Mouse (Mus musculus) spleen, embryonic (tissue): ENCODE data around the gene March8.

Experiments
- CTCF ChIA-PET: fragments of 350-600 bp; sonication (Branson Sonifier 250); formaldehyde crosslinking; loops from one replicate; lab custom pipeline; 2022; lab: Charles Lee

Gene March8

DNA sequence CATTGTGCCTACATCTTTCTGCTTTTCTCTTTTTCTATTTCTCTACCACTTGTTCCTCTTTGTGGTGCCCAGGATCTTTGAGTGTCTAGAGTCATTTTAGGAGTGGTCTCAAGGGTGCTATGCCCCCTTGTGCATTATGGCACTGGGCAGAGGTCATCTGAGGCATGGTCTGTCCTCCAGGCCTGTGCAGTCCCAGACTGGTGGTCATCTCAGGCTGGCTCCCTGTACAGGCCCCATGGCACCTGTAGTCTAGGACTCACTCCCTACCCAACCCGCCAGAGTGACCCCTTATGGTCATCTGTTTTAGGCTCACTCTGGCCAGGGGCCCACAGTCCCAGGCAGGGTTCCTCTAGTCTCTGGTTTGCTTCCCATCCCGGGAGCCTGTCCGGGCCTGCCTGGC lies 33.7 kb downstream of the March8 start:
- CTCF ChIA-PET = no interaction called here

DNA sequence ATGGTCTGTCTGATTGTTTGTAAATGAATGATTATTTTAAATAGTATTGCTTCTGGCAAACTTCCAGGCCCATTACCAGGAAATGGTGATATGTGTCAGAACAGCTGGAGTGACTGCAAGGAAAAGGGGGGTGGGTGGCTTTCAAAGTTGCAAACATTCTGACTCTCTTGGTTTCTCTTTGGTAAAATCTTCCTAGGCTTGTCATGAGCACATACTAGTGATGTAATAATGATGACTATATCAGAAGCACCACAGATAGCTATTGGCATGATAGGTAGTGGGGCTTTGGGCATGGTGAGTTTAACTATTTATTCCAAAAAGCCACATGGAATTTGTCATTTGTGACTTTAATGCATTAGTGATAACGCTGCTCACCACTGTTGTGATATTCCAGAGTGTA lies 36.3 kb downstream of the March8 start:
- CTCF ChIA-PET = no interaction called here

DNA sequence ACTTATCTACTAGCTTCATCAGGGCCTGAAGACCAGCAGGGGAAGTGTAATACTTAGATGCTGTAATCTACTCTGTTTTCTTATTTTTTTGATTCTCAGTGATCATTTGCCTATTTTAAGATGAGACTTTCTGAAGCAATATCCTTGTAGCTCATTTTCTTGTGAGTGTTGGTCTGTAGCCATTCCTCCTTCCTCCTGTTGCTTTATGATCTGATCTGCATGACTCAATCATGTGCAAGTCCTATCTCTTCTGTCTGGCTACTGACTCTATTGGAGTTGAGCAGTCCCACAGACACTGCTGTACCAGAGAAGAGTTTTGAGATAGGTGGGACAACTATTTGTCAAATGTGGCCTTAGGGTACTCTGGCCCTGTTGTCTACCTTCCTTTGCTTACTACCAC lies 36.8 kb downstream of the March8 start:
- CTCF ChIA-PET = no interaction called here

DNA sequence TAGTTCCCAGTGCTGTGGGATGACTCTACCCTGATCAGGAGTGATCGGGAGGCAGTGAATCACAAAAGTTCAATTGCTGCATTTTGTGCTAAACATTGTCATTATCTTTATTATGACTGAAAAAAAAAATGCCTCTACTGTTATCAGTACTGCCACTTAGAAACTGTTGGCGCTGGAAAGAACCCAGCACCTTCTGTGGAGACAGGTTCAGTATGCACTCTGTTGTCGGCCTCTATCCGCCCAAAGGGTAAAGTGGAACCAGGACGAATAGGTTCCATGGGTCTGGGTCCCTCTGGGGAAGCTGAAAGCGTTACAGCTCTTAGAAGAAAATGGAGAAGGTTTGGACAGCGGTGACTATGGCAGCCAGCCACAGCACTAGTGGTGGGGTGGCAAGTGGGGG lies 41.1 kb downstream of the March8 start:
- CTCF ChIA-PET = no interaction called here

DNA sequence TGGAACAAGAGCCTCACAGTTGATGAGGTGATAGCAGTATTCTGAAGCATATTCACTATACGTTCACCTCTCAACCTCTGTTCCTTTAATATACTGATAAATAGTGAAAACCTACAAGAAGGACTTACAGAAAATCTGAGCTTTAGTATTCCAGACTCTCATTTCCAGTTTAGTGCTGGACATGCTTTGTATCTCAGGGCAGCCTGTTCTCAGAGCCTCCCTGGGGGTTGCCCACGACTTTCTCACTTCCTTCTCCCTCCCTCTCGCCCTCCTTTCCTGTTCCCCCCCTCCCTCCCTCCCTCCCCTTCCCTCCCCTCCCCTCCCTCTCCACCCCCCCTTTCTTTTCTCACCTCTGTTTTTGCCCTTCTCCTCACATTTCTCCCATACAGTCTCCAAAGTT lies 42.3 kb downstream of the March8 start:
- CTCF ChIA-PET = no interaction called here

DNA sequence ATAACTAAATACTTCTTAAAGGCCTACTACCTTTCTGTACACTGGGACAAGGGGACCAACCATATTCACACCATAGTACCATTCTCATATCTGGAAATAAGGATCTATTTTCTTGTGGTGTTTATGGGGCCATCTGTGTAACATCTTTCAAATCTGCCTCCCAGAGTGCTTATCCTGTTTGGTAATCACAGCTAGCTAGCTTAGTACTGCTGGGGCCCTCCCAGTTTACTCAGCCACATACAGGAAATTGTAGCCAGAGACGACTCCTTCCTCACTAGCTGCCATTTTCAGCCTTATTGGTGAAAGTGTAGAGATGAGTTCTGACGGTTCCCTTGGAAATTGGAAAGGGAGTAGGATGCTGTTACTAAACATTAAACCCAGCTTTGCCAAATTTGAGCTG lies 43.8 kb downstream of the March8 start:
- CTCF ChIA-PET = no interaction called here

DNA sequence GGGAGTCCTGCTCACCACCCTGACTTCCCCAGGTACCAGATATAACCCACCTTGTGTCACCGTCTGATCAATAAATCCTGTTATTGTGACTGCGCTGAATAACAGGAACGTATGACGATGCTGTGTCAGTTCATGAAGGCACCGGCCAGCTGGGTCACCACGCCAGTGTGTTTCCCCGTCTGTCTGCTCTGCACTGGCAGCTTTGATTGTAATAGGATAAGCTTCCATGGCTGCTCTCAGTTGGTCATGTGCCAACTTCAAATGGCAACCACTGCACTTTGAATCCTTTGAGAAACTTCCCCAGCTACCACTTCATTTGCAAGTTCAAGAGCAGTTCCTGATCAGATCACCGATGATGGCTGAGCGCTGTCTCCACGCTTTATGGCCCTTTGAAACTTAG lies 45.8 kb downstream of the March8 start:
- CTCF ChIA-PET = no interaction called here

DNA sequence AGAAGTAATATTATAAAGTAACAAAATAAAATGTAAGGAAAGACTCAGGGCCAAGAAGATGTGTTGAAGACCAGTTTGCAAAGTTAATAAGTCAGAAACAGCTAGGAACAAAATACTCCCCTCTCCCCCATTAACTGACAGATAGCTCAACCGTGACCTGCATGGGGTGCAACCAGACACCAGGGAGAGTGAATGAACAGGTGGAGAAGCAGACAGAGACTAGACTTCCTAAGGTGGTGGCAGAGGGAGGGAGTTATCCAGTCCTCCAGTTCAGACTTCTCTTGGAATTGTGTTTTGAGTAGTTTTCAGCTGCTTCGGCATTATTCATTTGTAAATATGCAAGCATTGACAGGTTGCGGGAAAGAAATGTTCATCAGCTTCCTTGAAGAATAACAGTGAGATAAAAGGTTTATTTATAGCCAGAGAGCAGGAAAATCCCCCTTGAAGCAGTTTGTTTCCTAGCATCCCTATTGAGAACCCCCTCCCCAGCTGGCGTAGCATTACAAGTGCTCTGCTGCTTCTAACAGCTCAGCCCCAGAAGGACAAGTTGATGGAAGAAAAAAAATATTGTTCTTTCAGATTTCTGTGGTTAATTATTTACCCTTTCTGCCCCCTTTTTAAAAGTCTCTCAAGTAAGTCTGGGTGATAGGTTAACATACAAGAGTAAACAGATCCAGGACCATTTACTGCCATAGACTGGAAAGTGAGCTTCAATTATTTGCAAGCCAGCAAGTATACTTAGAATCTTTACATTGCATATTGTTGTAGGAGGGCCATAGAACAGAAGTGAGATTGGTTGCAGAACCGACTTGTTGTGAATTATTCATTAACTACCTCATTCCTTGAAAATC lies 47.6 kb downstream of the March8 start:
- CTCF ChIA-PET = no interaction called here

DNA sequence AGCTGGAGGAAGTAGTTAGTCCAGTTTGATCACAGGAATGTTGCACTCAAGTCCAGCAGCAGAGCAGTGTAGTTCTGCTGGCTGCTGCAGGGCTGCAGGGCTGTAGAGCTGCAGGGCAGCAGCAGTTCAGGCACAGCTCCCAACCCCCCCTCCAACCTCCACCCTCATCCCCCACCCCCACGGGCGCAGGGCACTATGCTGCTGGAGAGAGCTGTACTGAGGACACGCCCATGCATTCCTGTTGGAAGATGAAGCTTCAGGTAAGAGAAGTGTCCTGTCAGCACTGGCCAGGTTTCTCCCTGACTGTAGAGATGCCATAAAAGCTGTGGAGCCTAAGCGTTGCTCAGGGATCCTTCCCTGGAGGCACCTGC lies 48.2 kb downstream of the March8 start:
- CTCF ChIA-PET = no interaction called here

DNA sequence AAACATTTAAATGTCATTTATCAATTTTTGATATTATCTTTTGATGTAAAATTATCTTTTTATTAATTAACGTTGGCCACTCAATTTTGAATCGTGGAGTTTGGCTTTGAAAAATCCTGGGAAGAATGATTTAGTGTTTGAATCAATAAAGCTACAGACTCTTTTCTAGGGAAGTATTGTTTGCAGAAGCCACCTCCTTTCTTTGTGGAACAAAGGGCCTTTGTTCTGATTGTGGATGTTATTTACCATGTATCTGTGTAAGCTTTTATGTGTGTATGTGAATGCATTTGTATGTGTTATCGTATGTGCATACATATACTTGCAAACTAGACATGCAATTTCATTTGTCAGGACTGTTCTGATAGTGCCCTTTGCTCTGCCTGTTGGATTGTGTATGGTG lies 48.7 kb downstream of the March8 start:
- CTCF ChIA-PET = interaction anchor here (0.7 kb wide), 1 partner anchor 10 kb away, joined by 3 read pairs; no protein-coding TSS in a partner anchor

DNA sequence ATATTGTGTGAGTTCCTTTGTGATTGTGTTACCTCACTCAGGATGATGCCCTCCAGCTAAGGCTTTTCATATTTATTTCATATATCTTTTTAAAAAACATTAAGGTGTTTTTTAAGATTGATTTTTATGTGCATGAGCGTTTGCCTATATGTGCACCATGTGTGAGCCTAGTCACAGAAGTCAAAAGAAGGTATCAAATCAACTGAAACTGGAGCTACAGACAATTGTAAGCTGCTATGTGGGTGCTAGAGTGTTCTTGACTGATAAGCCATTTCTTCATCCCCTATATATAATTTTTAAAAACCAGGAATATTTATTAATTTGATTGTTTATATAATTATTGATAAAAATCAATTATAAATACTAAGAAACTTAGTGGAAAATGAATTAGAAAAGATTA lies 50.2 kb downstream of the March8 start:
- CTCF ChIA-PET = no interaction called here

DNA sequence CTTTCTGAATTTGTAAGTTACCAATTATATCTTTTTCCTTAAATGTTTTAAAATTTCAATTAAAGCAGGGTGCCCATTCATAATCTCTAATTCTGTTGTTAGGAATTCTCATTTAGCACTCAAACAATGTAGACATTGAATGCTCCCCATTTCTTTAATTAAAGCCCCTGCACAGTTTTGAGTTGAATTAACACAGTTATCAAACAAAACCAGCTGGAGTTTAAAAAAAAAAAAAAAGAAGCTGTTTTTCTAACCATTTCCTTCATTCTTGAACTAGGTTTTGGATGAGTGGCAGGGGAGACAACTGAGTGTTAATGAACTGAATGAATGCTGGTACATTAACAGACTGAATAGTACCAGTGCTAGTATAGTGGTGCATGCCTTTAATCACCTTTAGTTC lies 51.7 kb downstream of the March8 start:
- CTCF ChIA-PET = no interaction called here

DNA sequence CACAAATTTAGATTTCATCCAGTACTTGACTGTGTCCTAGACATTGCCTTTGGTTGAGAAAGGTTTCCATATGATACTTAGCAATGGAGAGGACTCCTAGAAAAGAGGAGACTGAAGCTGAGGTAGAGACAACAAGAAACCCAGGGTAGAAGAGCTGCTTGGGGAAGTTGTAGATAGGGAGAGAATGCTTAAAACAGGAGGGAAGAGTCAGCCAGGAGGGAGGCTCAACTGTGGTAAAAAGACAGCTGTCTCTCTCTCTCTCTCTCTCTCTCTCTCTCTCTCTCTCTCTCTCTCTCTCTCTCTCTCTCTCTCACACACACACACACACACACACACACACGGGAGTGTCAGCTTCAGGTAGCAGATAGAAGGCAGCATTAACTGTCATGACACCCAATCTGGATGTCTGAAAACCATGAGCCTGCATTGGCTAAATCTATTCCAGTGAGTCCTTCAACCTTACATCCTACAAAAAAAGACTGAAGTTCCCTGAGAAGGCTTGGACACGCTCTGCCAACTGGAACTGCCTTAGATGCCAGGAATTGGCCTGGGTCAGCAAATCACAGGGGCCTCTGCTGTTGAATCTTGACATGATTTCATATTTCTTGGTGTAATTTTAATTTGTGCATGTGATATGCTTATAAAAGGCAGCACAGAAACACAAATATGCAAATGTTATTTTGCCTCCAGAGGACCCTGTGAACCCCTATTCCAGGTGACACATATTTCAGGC lies 57.3 kb downstream of the March8 start:
- CTCF ChIA-PET = interaction anchor here (0.7 kb wide), 1 partner anchor 38 kb away, joined by 3 read pairs; no protein-coding TSS in a partner anchor

DNA sequence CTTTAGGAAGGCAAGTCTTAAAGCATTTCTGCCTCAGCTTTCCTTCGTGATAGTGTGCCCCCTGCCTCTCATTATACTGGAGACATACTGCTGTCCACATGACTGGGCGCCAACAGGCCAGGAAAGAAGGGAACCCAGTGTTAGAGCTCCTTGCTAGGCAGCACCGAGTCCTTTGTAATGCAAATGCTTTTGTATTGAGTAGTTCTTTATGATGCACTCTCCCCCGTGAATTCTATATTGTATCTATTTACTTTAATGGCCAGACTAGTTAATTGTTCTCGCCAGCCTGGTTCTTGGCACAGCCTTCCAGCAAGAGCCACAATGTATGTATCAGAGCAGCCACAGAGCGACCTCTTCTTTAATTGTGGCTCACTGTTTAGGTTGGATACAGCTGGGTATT lies 59.8 kb downstream of the March8 start:
- CTCF ChIA-PET = no interaction called here

DNA sequence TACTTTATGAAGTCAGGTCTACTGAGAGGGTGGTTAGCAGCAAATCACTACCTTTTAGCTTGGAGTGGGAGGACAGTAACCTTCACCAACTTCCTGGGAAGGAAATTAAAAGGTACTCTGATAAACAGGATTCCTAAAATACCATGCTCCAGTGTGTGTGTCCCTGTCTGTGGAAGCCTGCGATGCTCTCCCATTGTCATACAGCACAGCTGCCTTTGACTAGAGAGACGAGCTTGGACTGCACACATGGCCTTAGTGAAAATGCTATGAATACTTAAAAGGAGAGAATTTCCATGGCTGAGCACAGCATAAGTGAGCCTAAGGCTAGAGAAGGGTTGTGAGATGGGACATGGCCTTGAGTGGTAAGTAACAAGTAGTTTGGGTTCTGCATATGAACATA lies 60.3 kb downstream of the March8 start:
- CTCF ChIA-PET = no interaction called here

DNA sequence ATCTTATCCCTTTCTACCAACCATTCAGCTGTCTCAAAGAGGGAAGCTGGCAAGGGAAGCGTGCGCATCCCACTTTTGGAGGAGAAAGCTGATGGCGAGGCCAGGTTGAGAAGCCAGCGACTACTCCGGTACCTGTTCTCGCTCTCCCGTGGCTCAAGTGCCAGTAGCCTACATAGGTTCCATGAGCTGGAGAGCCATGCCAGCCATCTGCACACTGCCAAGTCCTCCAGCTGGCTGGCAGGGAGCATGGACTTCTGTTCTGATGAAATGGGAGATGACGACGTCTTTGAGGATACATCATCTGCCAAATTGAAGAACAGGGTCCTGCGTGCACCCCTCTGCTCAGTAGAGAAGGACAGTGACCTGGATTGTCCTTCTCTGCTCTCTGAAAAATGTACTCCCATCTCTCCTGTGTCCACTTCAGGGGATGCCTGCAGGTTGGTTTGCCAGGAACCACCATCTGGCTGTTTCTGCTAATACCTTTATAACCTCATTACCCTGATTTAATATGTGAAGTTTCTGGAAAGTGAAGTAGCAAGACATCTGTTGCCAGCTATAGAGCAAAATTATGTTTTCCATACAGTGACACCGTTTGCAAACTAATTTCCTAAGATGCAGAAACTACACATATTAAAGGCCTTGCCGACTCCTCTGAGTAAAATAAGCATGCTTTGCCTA lies 64.1 kb downstream of the March8 start:
- CTCF ChIA-PET = no interaction called here

DNA sequence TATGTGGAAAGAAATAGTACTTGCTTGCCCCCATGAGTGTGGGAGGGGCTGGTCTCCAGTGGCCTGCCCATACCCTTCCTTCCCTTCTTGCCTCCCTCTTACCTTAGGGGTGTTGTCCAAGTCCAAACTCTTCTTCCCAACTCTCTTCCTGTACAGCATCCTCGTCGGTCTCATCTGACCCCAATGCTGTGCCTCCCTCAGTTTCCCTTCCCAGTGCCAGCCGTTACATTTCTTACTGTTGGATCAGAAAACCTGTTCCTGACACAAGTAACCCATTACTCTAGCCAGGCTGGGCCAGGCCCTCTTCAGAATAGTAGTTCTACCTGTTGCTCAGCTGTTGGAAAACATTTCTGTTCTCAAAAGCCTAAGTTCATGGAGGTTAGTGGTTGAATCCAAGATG lies 64.6 kb downstream of the March8 start:
- CTCF ChIA-PET = no interaction called here

DNA sequence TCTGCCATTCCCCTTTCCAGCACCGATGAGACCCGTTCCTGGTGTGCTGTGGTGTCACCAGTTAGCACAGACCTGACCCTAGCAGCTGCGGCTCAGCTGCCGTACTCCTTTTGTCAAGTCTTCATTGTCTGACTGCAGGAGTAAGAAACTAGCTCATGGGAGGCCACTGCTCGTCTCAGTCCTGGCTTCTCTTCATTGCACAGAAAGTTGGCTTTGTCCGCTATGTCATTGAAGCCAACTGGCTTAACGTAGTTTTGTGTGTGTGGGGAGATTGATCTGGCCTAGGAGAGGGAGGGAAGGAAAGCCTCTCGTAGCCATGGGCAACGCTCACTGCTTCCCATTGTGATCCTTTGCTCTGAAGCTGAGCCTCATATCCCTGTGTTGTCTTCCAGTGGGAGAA lies 67.4 kb downstream of the March8 start:
- CTCF ChIA-PET = no interaction called here

DNA sequence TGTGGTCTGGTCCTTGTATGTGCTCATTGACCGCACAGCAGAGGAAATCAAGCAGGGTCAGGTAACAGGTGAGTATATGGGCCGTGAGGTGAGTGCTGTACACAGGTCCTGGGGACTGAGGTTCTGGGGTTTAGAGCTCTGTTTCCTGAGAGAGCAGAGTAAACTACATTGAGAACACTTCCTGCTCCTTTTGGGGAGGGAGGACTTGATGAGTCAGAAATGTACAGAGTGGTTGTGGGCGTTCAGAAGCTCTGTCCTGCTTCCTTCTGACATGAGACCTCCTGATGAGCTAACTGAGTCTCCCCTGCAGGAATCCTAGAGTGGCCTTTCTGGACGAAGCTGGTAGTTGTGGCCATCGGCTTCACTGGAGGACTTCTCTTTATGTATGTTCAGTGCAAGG lies 67.9 kb downstream of the March8 start:
- CTCF ChIA-PET = no interaction called here

DNA sequence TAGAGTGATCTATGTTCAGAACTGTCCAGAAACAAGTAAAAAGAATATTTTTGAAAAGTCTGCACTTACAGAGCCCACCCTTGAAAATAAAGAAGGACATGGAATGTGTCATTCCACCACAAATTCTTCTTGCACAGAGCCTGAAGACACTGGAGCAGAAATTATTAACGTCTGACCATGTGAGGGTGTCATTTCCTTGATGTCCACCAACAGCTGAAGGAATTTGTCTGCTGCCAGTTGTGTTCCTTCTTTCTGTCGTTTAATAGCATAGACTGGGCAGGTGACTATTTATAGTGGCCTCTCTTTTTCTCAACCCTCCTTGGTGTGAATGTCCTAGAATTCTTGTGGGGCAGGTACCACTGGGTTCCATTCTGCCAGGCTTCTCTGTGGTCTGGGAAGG lies 68.3 kb downstream of the March8 start:
- CTCF ChIA-PET = no interaction called here

DNA sequence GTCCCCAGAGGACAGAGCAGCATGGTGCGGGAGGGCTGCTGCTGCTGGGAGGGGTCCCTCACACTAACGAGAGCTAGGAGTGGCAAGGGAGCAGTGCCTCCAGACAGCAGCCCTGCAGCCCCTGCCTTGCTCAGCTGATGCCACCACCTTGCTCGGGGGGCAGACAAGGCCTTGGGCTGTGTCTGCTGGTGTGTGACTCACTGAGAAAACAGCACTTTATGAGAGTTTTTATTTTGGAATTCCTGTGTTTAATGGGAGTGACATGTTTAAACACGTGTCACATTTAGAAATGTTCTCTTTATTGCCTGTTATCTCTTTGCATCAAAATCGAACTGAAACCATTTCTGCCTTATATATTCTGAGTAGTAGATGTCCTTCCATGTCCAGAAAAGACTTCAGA lies 68.9 kb downstream of the March8 start:
- CTCF ChIA-PET = no interaction called here

DNA sequence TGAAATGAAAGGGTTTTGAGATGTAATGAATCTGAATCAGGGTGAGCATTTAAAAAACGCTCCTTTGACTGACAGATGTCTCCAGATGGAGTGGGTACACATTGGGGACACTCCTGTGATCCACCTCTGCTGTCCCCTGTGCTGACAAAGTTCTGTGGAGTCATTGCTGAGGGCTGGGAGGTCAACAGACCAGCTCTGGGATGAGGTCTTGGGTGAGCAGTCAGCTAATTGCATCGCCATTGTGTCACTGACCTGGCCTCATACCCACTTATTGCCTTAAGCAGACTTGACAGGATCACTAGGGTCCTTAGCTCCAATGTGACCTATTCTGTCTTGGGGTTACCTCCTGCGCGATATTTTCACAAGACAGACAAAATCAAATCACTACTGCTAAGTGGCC lies 69.4 kb downstream of the March8 start:
- CTCF ChIA-PET = no interaction called here
